Mouse (Mus musculus) heart, postnatal 36 days (tissue): ENCODE measurements at regions not wholly inside any gene's neighbourhood (a gene's known extent, or its start where the extent isn't known, plus 50 kb on each side); places are given as distances from the start of the nearest gene placed in this dataset.

Source experiments
- DNase-seq, 2 experiments: peaks; one replicate each; pipeline ENCODE4 v3.0.0; 2021 to 2022
- intact Hi-C: fragments of 180-260 bp; cut with DNase I; formaldehyde crosslinking; loops from one replicate; pipeline ENCODE4 v1.15.1; 2025

- intact Hi-C loops = no loop called here
These were observed 204.1 kb upstream of the Tet2 start for GRCm38 (mm10) chr3:133748756-133749737.

GRCm38 (mm10) chr3:133750061-133750460, 205.1 kb upstream of the Tet2 start:
- no peak for DNase-seq
- intact Hi-C loops = no loop called here

More at GRCm38 (mm10) chr3:133748756-133749737, 204.1 kb upstream of the Tet2 start:
- DNase-seq = no peak

GRCm38 (mm10) chr3:133750606-133751005, 205.7 kb upstream of the Tet2 start:
- DNase-seq = no peak
- intact Hi-C loops = no loop called here

GRCm38 (mm10) chr3:133751011-133751410, 206.1 kb upstream of the Tet2 start:
- no peak for DNase-seq
- intact Hi-C loops = no loop called here

GRCm38 (mm10) chr3:133751565-133751964, 206.6 kb upstream of the Tet2 start:
- intact Hi-C loops = no loop called here
- DNase-seq = no peak

- DNase-seq = no peak
These were observed 208.1 kb upstream of the Tet2 start for GRCm38 (mm10) chr3:133753041-133753440.

GRCm38 (mm10) chr3:133754006-133754910, 209.3 kb upstream of the Tet2 start:
- intact Hi-C loops = no loop called here
- DNase-seq = no peak

More at GRCm38 (mm10) chr3:133753041-133753440, 208.1 kb upstream of the Tet2 start:
- intact Hi-C loops = no loop called here

GRCm38 (mm10) chr3:133754911-133755259, 209.9 kb upstream of the Tet2 start:
- peak; percentile 19 to 22 for DNase-seq
- intact Hi-C loops = no loop called here

GRCm38 (mm10) chr3:133757756-133758420, 212.9 kb upstream of the Tet2 start:
- DNase-seq = no peak
- intact Hi-C loops = no loop called here

- intact Hi-C loops = no loop called here
- DNase-seq = no peak
These were observed 213.5 kb upstream of the Tet2 start for GRCm38 (mm10) chr3:133758421-133758820.

- DNase-seq = no peak
These were observed 214.7 kb upstream of the Tet2 start for GRCm38 (mm10) chr3:133759611-133760010.

GRCm38 (mm10) chr3:133760221-133760620, 215.3 kb upstream of the Tet2 start:
- intact Hi-C loops = no loop called here
- no peak for DNase-seq

More at GRCm38 (mm10) chr3:133759611-133760010, 214.7 kb upstream of the Tet2 start:
- intact Hi-C loops = no loop called here

- no peak for DNase-seq
- intact Hi-C loops = no loop called here
These were observed 218.8 kb upstream of the Tet2 start for GRCm38 (mm10) chr3:133763721-133764120.

GRCm38 (mm10) chr3:133773490-133773889, 228.6 kb upstream of the Tet2 start:
- intact Hi-C loops = loop anchor here (10.0 kb wide), 1 partner anchor 99 kb away; no protein-coding TSS in a partner anchor
- DNase-seq = peak; percentile 37 to 38

- intact Hi-C loops = loop anchor here (10.0 kb wide), 1 partner anchor 99 kb away; no protein-coding TSS in a partner anchor
- DNase-seq = no peak
These were observed 229.3 kb upstream of the Tet2 start for GRCm38 (mm10) chr3:133774229-133774628.

- intact Hi-C loops = loop anchor here (10.0 kb wide), 1 partner anchor 101 kb away; no protein-coding TSS in a partner anchor
- DNase-seq = no peak
These were observed 231.1 kb upstream of the Tet2 start for GRCm38 (mm10) chr3:133776013-133776412.

GRCm38 (mm10) chr3:133779161-133779789, 234.3 kb upstream of the Tet2 start:
- intact Hi-C loops = loop anchor here (10.0 kb wide), 1 partner anchor 104 kb away; no protein-coding TSS in a partner anchor
- no peak for DNase-seq

GRCm38 (mm10) chr3:133783060-133783459, 238.1 kb upstream of the Tet2 start:
- no peak for DNase-seq
- intact Hi-C loops = no loop called here

- intact Hi-C loops = no loop called here
- DNase-seq = no peak
These were observed 246.4 kb upstream of the Tet2 start for GRCm38 (mm10) chr3:133791361-133791760.
